Mouse (Mus musculus) midbrain, postnatal 0 days (tissue): ENCODE results near the gene Kcnma1. TPM values are rescaled to one million over a fixed set of nuclear protein-coding genes. Genes with fewer than 3 reads are reported as not detected.
A peak's percentile ranks its signal among the peaks of the same experiment; 100 is the strongest.

ENCODE experiments used
- ATAC-seq: fragments of 200-750 bp; cut with Nextera tagmentation; 2 replicates; pipeline ENCODE4 v1.8.0; 2017; ENCODE audit warnings: moderate number of reproducible peaks, mild to moderate bottlenecking, moderate TSS enrichment, moderate library complexity; ENCODE audit not compliant: low FRiP score
- DNase-seq: peaks from one replicate; pipeline ENCODE4 v3.0.0-alpha.2; 2015; ENCODE audit warnings: low spot score
- H3K27ac ChIP-seq: fragments of 300-500 bp; sonication (generic); 2 replicates; pipeline ENCODE4 v1.5.1; 2014; ENCODE audit warnings: low read depth, mild to moderate bottlenecking, low read length, mixed read lengths
- H3K27me3 ChIP-seq: fragments of 300-500 bp; sonication (generic); 2 replicates; pipeline ENCODE4 v1.6.1; 2014; ENCODE audit warnings: low read length, control low read depth, mixed read lengths; ENCODE audit not compliant: insufficient read depth
- H3K36me3 ChIP-seq: fragments of 300-500 bp; sonication (generic); 2 replicates; pipeline ENCODE4 v1.6.1; 2014; ENCODE audit warnings: low read length, control low read depth, mixed read lengths; ENCODE audit not compliant: insufficient read depth
- H3K4me1 ChIP-seq: fragments of 300-500 bp; sonication (generic); 2 replicates; pipeline ENCODE4 v1.6.1; 2014; ENCODE audit warnings: mild to moderate bottlenecking, control low read depth, antibody characterized with exemption, low read length, mixed read lengths; ENCODE audit not compliant: insufficient read depth
- H3K4me2 ChIP-seq: fragments of 300-500 bp; sonication (generic); 2 replicates; pipeline ENCODE4 v1.6.1; 2014; ENCODE audit warnings: low read depth, mild to moderate bottlenecking, low read length, mixed read lengths; ENCODE audit not compliant: poor library complexity, severe bottlenecking
- H3K4me3 ChIP-seq: fragments of 300-500 bp; sonication (generic); 2 replicates; pipeline ENCODE4 v1.5.1; 2014; ENCODE audit warnings: low read depth, mild to moderate bottlenecking, low read length, moderate library complexity
- H3K9ac ChIP-seq: fragments of 300-500 bp; sonication (generic); replicated peaks from 2 replicates; pipeline ENCODE4 v1.6.1; 2014; ENCODE audit warnings: mild to moderate bottlenecking, low read length, moderate library complexity, mixed read lengths; ENCODE audit not compliant: poor library complexity, severe bottlenecking
- H3K9me3 ChIP-seq: fragments of 300-500 bp; sonication (generic); 2 replicates; pipeline ENCODE4 v1.6.1; 2016; ENCODE audit warnings: low read length, control low read depth
- CTCF ChIP-seq: IDR thresholded peaks from 2 replicates; pipeline ENCODE4 v1.5.1; 2016; ENCODE audit warnings: antibody characterized with exemption, mild to moderate bottlenecking
- WGBS: fragments of 180-500 bp; shearing (Covaris S2); extraction: QIAGEN DNeasy Blood & Tissue Kit; methylation state at CpG from one replicate; pipeline ENCODE4 v1.1.7; 2014; 5-methylcytosine and 5-hydroxymethylcytosine counted together
- polyA plus RNA-seq: library from polyadenylated mRNA; unstranded; fragments of >200 nt; fragmentation: Nextera tagmentation; extraction: Ambion mirVana; gene quantifications from 2 replicates; pipeline ENCODE4 v1.2.1, GENCODE M21; 2015
- total RNA-seq: library from RNA; depleted of rRNA; stranded (reverse); fragments of >200 nt; gene quantifications from 2 replicates; pipeline ENCODE4 v1.2.3, GENCODE M21; 2014

Kcnma1 gene
- total and polyA plus RNA-seq, 2 experiments from 2014 or later, result 20.6 to 45.7 TPM

GRCm38 (mm10) chr14:23372021-23372420 is 642.3 kb downstream of the Kcnma1 start:
- Histone ChIP-seq H3K9me3 (no peaks in the 10 kb centered on the region), H3K27ac (no peak overlapping the region), H3K4me1 (no peaks in the 10 kb centered on the region), H3K36me3 (no peaks in the 10 kb centered on the region), H3K4me3 (no peak overlapping the region), H3K9ac (no peak overlapping the region), H3K27me3 (no peaks in the 10 kb centered on the region), H3K4me2 (no peak overlapping the region)
- WGBS, result 34% methylated on average over 3 of the region's 3 CpGs
- DNase-seq (no peak), ATAC-seq (no peak)
- TF ChIP-seq CTCF, result no peak

GRCm38 (mm10) chr14:23360491-23360995 is 653.7 kb downstream of the Kcnma1 start:
- Histone ChIP-seq H3K4me3 (no peak overlapping the region), H3K9me3 (no peaks in the 10 kb centered on the region), H3K27me3 (no peaks in the 10 kb centered on the region), H3K4me2 (no peak overlapping the region), H3K36me3 (peaks cover 7% of the 10 kb centered on the region; the same call in 1 of the 2 replicates), H3K9ac (no peak overlapping the region), H3K4me1 (0 out of 2 replicates have a peak, but pooled peaks cover 4% of the 10 kb centered on the region), H3K27ac (no peak overlapping the region)
- no peak for TF ChIP-seq CTCF
- WGBS, result 35% methylated on average over 11 of the region's 11 CpGs
- no peak for DNase-seq
- ATAC-seq, result no peak

GRCm38 (mm10) chr14:23358776-23359175 is 655.5 kb downstream of the Kcnma1 start:
- Histone ChIP-seq H3K27ac (no peak overlapping the region), H3K27me3 (no peaks in the 10 kb centered on the region), H3K9ac (no peak overlapping the region), H3K4me1 (0 out of 2 replicates have a peak, but pooled peaks cover 4% of the 10 kb centered on the region), H3K4me3 (no peak overlapping the region), H3K36me3 (peaks cover 7% of the 10 kb centered on the region; the same call in 1 of the 2 replicates), H3K9me3 (no peaks in the 10 kb centered on the region), H3K4me2 (no peak overlapping the region)
- TF ChIP-seq CTCF, result no peak
- ATAC-seq, result no peak
- WGBS, result 92% methylated on average over 6 of the region's 6 CpGs
- DNase-seq, result no peak

GRCm38 (mm10) chr14:23357529-23358278 is 656.6 kb downstream of the Kcnma1 start:
- Histone ChIP-seq H3K9ac (no peak overlapping the region), H3K4me3 (no peak overlapping the region), H3K27ac (no peak overlapping the region), H3K36me3 (peaks cover 7% of the 10 kb centered on the region; the same call in 1 of the 2 replicates), H3K4me2 (no peak overlapping the region), H3K9me3 (no peaks in the 10 kb centered on the region), H3K27me3 (no peaks in the 10 kb centered on the region), H3K4me1 (0 out of 2 replicates have a peak, but pooled peaks cover 4% of the 10 kb centered on the region)
- no peak for TF ChIP-seq CTCF
- ATAC-seq, result no peak
- 88% methylated on average over 8 of the region's 8 CpGs for WGBS
- no peak for DNase-seq

DNA sequence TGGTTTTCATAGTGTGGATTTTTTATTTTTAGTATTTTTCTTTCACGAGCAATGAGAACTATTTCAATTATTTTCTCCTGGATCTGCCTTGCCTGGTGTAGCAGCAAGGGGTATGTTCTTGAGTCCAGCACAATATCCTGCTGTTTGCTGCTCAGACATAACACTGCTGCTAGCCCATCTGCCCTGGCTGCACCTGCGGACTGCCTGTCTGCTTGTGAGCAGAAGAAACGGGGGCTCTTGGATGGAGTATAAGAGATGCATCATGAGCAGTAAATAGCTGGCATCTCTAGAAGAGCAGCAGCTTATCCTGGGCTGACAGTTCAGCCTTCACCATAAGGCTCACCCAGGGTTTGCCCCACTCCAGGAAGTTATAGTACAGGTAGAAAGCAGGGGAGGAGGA is 687.5 kb downstream of the Kcnma1 start:
- no peak overlapping the region for H3K9ac ChIP-seq
- H3K36me3 ChIP-seq, result no peaks in the 10 kb centered on the region; the same call in none of the 2 replicates
- no peaks in the 10 kb centered on the region for H3K9me3 ChIP-seq
- no peaks in the 10 kb centered on the region for H3K4me1 ChIP-seq
- DNase-seq (peak; percentile 45), ATAC-seq (no peak)
- no peaks in the 10 kb centered on the region for H3K27me3 ChIP-seq
- WGBS, result 74% methylated on average over 3 of the region's 3 CpGs
- no peak overlapping the region for H3K4me2 ChIP-seq
- no peak for TF ChIP-seq CTCF
- H3K27ac ChIP-seq, result no peak overlapping the region
- H3K4me3 ChIP-seq, result no peak overlapping the region

DNA sequence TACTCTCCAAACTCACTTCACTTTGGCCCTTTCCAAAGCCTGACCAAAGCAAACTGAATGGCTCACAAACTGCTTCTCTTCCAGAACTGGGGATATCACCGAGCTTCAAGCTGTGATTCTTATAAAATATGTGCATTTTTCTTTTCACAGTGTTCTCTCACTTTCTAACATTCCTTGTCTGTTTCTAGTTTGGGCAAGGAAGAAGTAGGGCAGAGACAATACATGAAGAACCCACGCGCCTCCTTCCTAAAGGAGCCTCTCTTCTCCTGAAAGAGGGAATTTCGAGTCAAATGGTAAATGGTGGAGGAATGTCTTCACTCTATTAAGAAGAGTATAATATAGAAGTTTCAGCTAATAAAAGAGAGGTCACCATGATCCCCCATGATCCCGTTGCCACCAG is 709.0 kb downstream of the Kcnma1 start:
- H3K4me2 ChIP-seq, result no peak overlapping the region
- no peak for TF ChIP-seq CTCF
- no peak for ATAC-seq
- H3K4me3 ChIP-seq, result no peak overlapping the region
- H3K36me3 ChIP-seq, result no peaks in the 10 kb centered on the region
- DNase-seq, result no peak
- H3K27ac ChIP-seq, result no peak overlapping the region
- H3K9ac ChIP-seq, result no peak overlapping the region
- no peaks in the 10 kb centered on the region for H3K27me3 ChIP-seq
- no peaks in the 10 kb centered on the region for H3K9me3 ChIP-seq
- no peaks in the 10 kb centered on the region for H3K4me1 ChIP-seq
- 85% methylated on average over 5 of the region's 5 CpGs for WGBS
